Mouse (Mus musculus) lung, embryonic 14.5 days (tissue): ENCODE results near the gene Tmem74b. TPM values are rescaled to one million over a fixed set of nuclear protein-coding genes. Genes with fewer than 3 reads are reported as not detected.

Experiments used
- ATAC-seq: fragments of 200-750 bp; cut with Nextera tagmentation; 2 replicates; pipeline ENCODE4 v1.8.0; 2017; ENCODE audit warnings: mild to moderate bottlenecking, moderate TSS enrichment, moderate library complexity; ENCODE audit not compliant: insufficient read depth
- DNase-seq: peaks from one replicate; pipeline ENCODE4 v3.0.0-alpha.2; 2015
- H3K27ac ChIP-seq: fragments of 300-500 bp; sonication (generic); 2 replicates; pipeline ENCODE4 v1.5.1; 2014; ENCODE audit warnings: low read depth, mild to moderate bottlenecking, moderate library complexity
- H3K27me3 ChIP-seq: fragments of 300-500 bp; sonication (generic); 2 replicates; pipeline ENCODE4 v1.6.1; 2014; ENCODE audit warnings: low read length, control low read depth; ENCODE audit not compliant: insufficient read depth
- H3K36me3 ChIP-seq: fragments of 300-500 bp; sonication (generic); 2 replicates; pipeline ENCODE4 v1.6.1; 2014; ENCODE audit warnings: control low read depth; ENCODE audit not compliant: insufficient read depth
- H3K4me1 ChIP-seq: fragments of 300-500 bp; sonication (generic); 2 replicates; pipeline ENCODE4 v1.6.1; 2014; ENCODE audit warnings: antibody characterized with exemption, control low read depth; ENCODE audit not compliant: insufficient read depth
- H3K4me2 ChIP-seq: fragments of 300-500 bp; sonication (generic); 2 replicates; pipeline ENCODE4 v1.6.1; 2014; ENCODE audit warnings: mild to moderate bottlenecking
- H3K4me3 ChIP-seq: fragments of 300-500 bp; sonication (generic); 2 replicates; pipeline ENCODE4 v1.5.1; 2014; ENCODE audit warnings: low read depth, low read length
- H3K9ac ChIP-seq: fragments of 300-500 bp; sonication (generic); 2 replicates; pipeline ENCODE4 v1.6.1; 2014
- H3K9me3 ChIP-seq: fragments of 300-500 bp; sonication (generic); 2 replicates; pipeline ENCODE4 v1.6.1; 2016; ENCODE audit warnings: low read depth, low read length, control low read depth
- CTCF ChIP-seq: IDR thresholded peaks from 2 replicates; pipeline ENCODE4 v1.5.1; 2016; ENCODE audit warnings: antibody characterized with exemption, low read depth
- WGBS: fragments of 180-500 bp; shearing (Covaris S2); extraction: QIAGEN DNeasy Blood & Tissue Kit; methylation state at CpG from one replicate; pipeline ENCODE4 v1.1.7; 2014; 5-methylcytosine and 5-hydroxymethylcytosine counted together
- polyA plus RNA-seq: library from polyadenylated mRNA; unstranded; fragments of >200 nt; fragmentation: Nextera tagmentation; extraction: Ambion mirVana; gene quantifications from 2 replicates; pipeline ENCODE4 v1.2.1, GENCODE M21; 2014

Gene Tmem74b
- polyA plus RNA-seq, result 1.5 and 1.9 TPM in 2 replicates

DNA sequence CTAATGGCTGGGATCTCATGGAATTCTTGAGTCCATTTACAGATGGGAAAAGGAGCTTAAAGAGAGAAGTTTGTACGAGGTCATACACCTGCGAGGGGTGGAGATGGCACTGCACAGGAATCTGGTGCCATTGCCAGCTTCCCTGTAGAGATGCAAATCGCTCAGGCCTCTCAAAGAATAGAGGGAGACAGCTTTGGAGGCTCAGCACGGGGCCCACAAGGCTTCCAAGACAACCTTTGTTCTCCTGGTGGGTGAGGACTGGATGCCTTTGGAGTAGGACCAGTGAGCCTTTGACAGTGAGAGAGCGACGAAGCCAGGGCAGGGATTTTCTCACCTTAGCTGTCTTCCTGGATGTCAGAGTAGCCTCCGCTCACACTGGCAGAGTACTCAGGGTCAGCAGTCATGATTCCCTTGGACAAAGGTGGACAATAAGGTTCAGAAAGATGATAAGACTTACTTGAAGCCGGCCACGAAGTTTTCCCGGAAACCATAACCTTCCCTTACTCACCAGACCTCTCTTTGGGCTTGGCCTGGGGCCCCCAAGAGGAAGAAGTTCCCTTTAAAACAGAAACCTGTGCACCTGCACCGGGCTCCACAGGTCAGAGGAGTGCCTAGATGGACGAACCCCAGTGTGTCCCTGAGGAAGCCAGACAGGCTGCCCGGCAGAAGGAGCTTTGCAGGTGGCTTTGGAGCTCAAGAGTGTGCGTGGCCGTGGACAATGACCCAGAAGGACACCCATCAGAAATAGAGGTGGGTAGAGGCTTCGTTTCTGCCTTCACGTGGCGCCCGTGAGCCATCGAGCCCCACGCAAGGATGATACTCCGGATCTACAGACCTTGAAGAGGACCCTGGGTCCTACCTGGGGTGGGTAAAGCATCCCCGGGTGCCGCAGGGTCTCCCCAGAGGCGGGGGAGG lies at the start of gene Tmem74b:
Gene Tmem74b (plus strand): TSS at position 778 of the 915 bp plus-strand sequence.
- Histone ChIP-seq H3K9ac (peak within 1 kb of the TSS; percentile 66), H3K4me1 (no peaks in the 10 kb centered on the region), H3K9me3 (no peaks in the 10 kb centered on the region), H3K36me3 (no peaks in the 10 kb centered on the region), H3K27ac (no peak within 1 kb of the TSS), H3K4me2 (peak within 1 kb of the TSS; percentile 99), H3K27me3 (peaks cover 36% of the 10 kb centered on the region), H3K4me3 (peak within 1 kb of the TSS; percentile 57)
- no peak for TF ChIP-seq CTCF
- 5% methylated on average over 24 of the region's 25 CpGs for WGBS
- ATAC-seq (peak; percentile 12; the same call in 1 of the 2 replicates), DNase-seq (peak; percentile 4)

GRCm38 (mm10) chr2:151652053-151652452 lies 49.8 kb upstream of the Tmem74b start:
- TF ChIP-seq CTCF, result no peak
- 49% methylated on average over 1 of the region's 1 CpGs for WGBS

DNA sequence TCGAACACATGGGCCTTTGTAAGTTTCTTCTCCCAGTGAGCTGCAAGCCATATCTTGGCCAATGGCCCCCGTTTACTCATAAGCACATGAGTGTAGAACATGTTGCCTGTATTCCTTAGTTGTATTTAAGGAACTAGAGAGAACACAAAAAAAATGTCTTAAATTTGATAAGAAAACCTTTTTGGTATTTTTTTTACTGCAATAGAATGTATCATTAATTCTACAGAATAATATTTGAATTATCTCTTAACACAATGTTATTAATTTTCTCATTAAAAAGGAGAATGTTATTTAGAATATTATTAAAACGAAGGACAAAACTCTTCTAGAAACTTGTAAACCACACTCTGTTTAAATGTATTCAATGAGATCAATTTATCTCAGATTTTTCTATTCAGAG lies 33.4 kb upstream of the Tmem74b start, which contains the start of gene Rad21l:
Gene Rad21l (minus strand): TSS at position 101 of the 400 bp plus-strand sequence.
- Histone ChIP-seq H3K27ac (no peak within 1 kb of the TSS), H3K4me3 (no peak within 1 kb of the TSS), H3K4me1 (no peaks in the 10 kb centered on the region), H3K27me3 (no peaks in the 10 kb centered on the region), H3K4me2 (no peak within 1 kb of the TSS), H3K36me3 (no peaks in the 10 kb centered on the region), H3K9ac (no peak within 1 kb of the TSS), H3K9me3 (no peaks in the 10 kb centered on the region)
- no peak for DNase-seq
- no peak for TF ChIP-seq CTCF
- ATAC-seq, result no peak
- 73% methylated on average over 3 of the region's 3 CpGs for WGBS

More at GRCm38 (mm10) chr2:151652053-151652452, 49.8 kb upstream of the Tmem74b start:
- Histone ChIP-seq H3K27me3 (no peaks in the 10 kb centered on the region), H3K4me1 (no peaks in the 10 kb centered on the region), H3K27ac (no peak overlapping the region), H3K36me3 (no peaks in the 10 kb centered on the region), H3K9ac (no peak overlapping the region), H3K4me3 (no peak overlapping the region), H3K4me2 (no peak overlapping the region), H3K9me3 (no peaks in the 10 kb centered on the region)
- no peak for DNase-seq
- no peak for ATAC-seq

GRCm38 (mm10) chr2:151670026-151670967 lies 31.5 kb upstream of the Tmem74b start:
- Histone ChIP-seq H3K9ac (no peak overlapping the region), H3K9me3 (no peaks in the 10 kb centered on the region), H3K27me3 (no peaks in the 10 kb centered on the region), H3K4me1 (no peaks in the 10 kb centered on the region), H3K36me3 (no peaks in the 10 kb centered on the region), H3K4me3 (no peak overlapping the region), H3K27ac (no peak overlapping the region), H3K4me2 (peak overlapping the region; percentile 7; the same call in 1 of the 2 replicates)
- WGBS, result 35% methylated on average over 48 of the region's 48 CpGs
- DNase-seq (no peak), ATAC-seq (peak; percentile 41; the same call in 1 of the 2 replicates)
- no peak for TF ChIP-seq CTCF

- ATAC-seq, result no peak; the same call in 1 of the 2 replicates
- no peak for TF ChIP-seq CTCF
- no peak overlapping the region for H3K4me2 ChIP-seq
Measured at GRCm38 (mm10) chr2:151670968-151671329, 30.9 kb upstream of the Tmem74b start.

DNA sequence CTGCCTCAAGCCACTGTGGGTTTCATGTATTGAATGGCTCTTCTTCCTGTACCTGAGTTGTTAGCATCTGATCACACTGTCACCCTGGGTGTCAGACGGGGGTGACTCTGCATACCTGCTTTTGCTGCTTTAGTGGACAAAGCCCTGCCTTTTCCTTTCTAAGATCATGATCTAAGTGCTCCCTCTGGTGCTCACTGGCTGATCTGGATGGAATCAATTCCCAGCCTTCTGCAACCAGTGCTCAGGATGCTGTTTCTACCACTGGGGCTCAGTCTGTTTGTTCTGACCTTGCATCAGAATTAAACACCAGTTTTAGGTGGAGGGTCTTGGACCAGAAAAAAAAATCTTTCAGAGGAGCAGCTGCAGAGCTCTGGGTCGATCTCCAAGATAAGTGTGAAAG lies 25.6 kb upstream of the Tmem74b start:
- peak; percentile 28 for DNase-seq
- no peak for ATAC-seq

More at GRCm38 (mm10) chr2:151670968-151671329, 30.9 kb upstream of the Tmem74b start:
- 48% methylated on average over 1 of the region's 1 CpGs for WGBS
- DNase-seq, result no peak
- Histone ChIP-seq H3K4me1 (no peaks in the 10 kb centered on the region), H3K4me3 (no peak overlapping the region), H3K27ac (no peak overlapping the region), H3K9me3 (no peaks in the 10 kb centered on the region), H3K9ac (no peak overlapping the region), H3K27me3 (no peaks in the 10 kb centered on the region), H3K36me3 (no peaks in the 10 kb centered on the region)

More for the DNA sequence above, 25.6 kb upstream of the Tmem74b start:
- WGBS, result 53% methylated on average over 2 of the region's 2 CpGs
- Histone ChIP-seq H3K27me3 (no peaks in the 10 kb centered on the region), H3K9me3 (no peaks in the 10 kb centered on the region), H3K36me3 (no peaks in the 10 kb centered on the region), H3K27ac (no peak overlapping the region), H3K4me3 (no peak overlapping the region), H3K9ac (no peak overlapping the region), H3K4me2 (no peak overlapping the region), H3K4me1 (no peaks in the 10 kb centered on the region)
- TF ChIP-seq CTCF, result peak; percentile 16; the same call in 1 of the 2 replicates
